Mouse (Mus musculus): Measurements from ENCODE around the gene Lrrc8d. TPM values are rescaled to one million over a fixed set of nuclear protein-coding genes. Genes with fewer than 3 reads are reported as not detected.
A peak's percentile ranks its signal among the peaks of the same experiment; 100 is the strongest.

Gene Lrrc8d
- polyA plus RNA-seq, 1 experiment from 2014 or later: 11.6 TPM

- WGBS (ENCODE audit: insufficient replicate concordance): 56% methylated on average over 13 of the region's 13 CpGs
- no peaks in the 10 kb centered on the region for H3K27me3 ChIP-seq (ENCODE audit: insufficient read depth, low read length)
- H3K27ac ChIP-seq (ENCODE audit: low read depth): no peak overlapping the region
- TF ChIP-seq CTCF (IDR thresholded peaks at IDR 0.05; ENCODE audit: low read depth) (no peak), EP300 (IDR thresholded peaks at IDR 0.05; ENCODE audit: low read depth) (no peak)
- H3K9ac ChIP-seq (replicated peaks): no peak overlapping the region
- H3K4me1 ChIP-seq (ENCODE audit: insufficient read depth): peaks cover 3% of the 10 kb centered on the region
- H3K4me2 ChIP-seq (ENCODE audit: low read depth, low read length): no peak overlapping the region
- no peak for DNase-seq
- no peak overlapping the region for H3K4me3 ChIP-seq (ENCODE audit: low read depth, low read length)
- no peaks in the 10 kb centered on the region for H3K36me3 ChIP-seq (replicated peaks; ENCODE audit: insufficient read depth, low read length)
- H3K9me3 ChIP-seq (ENCODE audit: low read length): no peaks in the 10 kb centered on the region
- no peak for ATAC-seq
Observed at GRCm38 (mm10) chr5:105839740-105840310, 140.1 kb downstream of the Lrrc8d start.

GRCm38 (mm10) chr5:105844044-105844753, 144.4 kb downstream of the Lrrc8d start:
- H3K4me2 ChIP-seq (ENCODE audit: low read depth, low read length): no peak overlapping the region
- no peaks in the 10 kb centered on the region for H3K9me3 ChIP-seq (ENCODE audit: low read length)
- H3K36me3 ChIP-seq (replicated peaks; ENCODE audit: insufficient read depth, low read length): no peaks in the 10 kb centered on the region
- DNase-seq (no peak), ATAC-seq (peak; percentile 41)
- H3K9ac ChIP-seq (replicated peaks): no peak overlapping the region
- TF ChIP-seq CTCF (IDR thresholded peaks at IDR 0.05; ENCODE audit: low read depth): no peak
- TF ChIP-seq EP300 (IDR thresholded peaks at IDR 0.05; ENCODE audit: low read depth): no peak
- H3K27me3 ChIP-seq (ENCODE audit: insufficient read depth, low read length): no peaks in the 10 kb centered on the region
- no peak overlapping the region for H3K4me3 ChIP-seq (ENCODE audit: low read depth, low read length)
- H3K27ac ChIP-seq (ENCODE audit: low read depth): peak overlapping the region; percentile 18; the same call in 1 of the 2 replicates
- 32% methylated on average over 10 of the region's 10 CpGs for WGBS (ENCODE audit: insufficient replicate concordance)
- peaks cover 3% of the 10 kb centered on the region; the same call in 1 of the 2 replicates for H3K4me1 ChIP-seq (ENCODE audit: insufficient read depth)

GRCm38 (mm10) chr5:105845041-105845440, 145.3 kb downstream of the Lrrc8d start:
- no peak for ATAC-seq
- no peak overlapping the region for H3K4me3 ChIP-seq (ENCODE audit: low read depth, low read length)
- no peaks in the 10 kb centered on the region for H3K27me3 ChIP-seq (ENCODE audit: insufficient read depth, low read length)
- H3K4me1 ChIP-seq (ENCODE audit: insufficient read depth): peaks cover 6% of the 10 kb centered on the region
- 83% methylated on average over 2 of the region's 2 CpGs for WGBS (ENCODE audit: insufficient replicate concordance)
- H3K9ac ChIP-seq (replicated peaks): no peak overlapping the region
- no peak for TF ChIP-seq EP300 (IDR thresholded peaks at IDR 0.05; ENCODE audit: low read depth)
- peak; percentile 23; the same call in 1 of the 2 replicates for TF ChIP-seq CTCF (IDR thresholded peaks at IDR 0.05; ENCODE audit: low read depth)
- H3K9me3 ChIP-seq (ENCODE audit: low read length): no peaks in the 10 kb centered on the region
- no peaks in the 10 kb centered on the region for H3K36me3 ChIP-seq (replicated peaks; ENCODE audit: insufficient read depth, low read length)
- no peak overlapping the region for H3K27ac ChIP-seq (ENCODE audit: low read depth)
- no peak for DNase-seq
- no peak overlapping the region for H3K4me2 ChIP-seq (ENCODE audit: low read depth, low read length)

DNA sequence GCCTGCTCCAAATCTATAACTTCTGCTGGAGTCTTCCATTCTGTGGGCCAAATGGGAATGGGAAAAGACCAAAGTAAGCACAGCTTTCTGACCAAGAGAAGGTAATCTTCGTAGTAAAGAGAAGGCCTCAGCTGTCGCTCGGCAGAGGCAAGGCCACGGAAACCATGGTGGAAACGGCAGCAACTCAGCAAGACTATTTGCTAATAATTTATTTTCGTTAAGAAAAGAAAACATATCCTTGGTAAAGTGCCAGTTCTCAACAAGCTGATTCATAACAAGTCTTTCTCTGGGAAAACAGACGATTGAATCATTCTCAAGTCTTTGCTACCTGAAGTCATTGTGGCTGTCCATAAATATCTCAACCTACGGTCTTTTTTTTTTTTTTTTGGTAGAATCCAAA, 148.0 kb downstream of the Lrrc8d start:
- H3K27ac ChIP-seq (ENCODE audit: low read depth): no peak overlapping the region
- H3K36me3 ChIP-seq (replicated peaks; ENCODE audit: insufficient read depth, low read length): no peaks in the 10 kb centered on the region
- no peaks in the 10 kb centered on the region for H3K27me3 ChIP-seq (ENCODE audit: insufficient read depth, low read length)
- WGBS (ENCODE audit: insufficient replicate concordance): 79% methylated on average over 8 of the region's 8 CpGs
- H3K4me3 ChIP-seq (ENCODE audit: low read depth, low read length): no peak overlapping the region
- no peak for DNase-seq
- no peak overlapping the region for H3K9ac ChIP-seq (replicated peaks)
- H3K9me3 ChIP-seq (ENCODE audit: low read length): no peaks in the 10 kb centered on the region
- TF ChIP-seq EP300 (IDR thresholded peaks at IDR 0.05; ENCODE audit: low read depth) (no peak), CTCF (IDR thresholded peaks at IDR 0.05; ENCODE audit: low read depth) (no peak)
- H3K4me2 ChIP-seq (ENCODE audit: low read depth, low read length): no peak overlapping the region
- no peak for ATAC-seq
- peaks cover 6% of the 10 kb centered on the region for H3K4me1 ChIP-seq (ENCODE audit: insufficient read depth)

- DNase-seq: no peak
- 34% methylated on average over 4 of the region's 4 CpGs for whole genome bisulfite sequencing (ENCODE audit: insufficient replicate concordance)
- Histone ChIP-seq H3K36me3 (replicated peaks; ENCODE audit: insufficient read depth, low read length) (no peaks in the 10 kb centered on the region), H3K4me3 (ENCODE audit: low read depth, low read length) (no peak overlapping the region), H3K4me2 (ENCODE audit: low read depth, low read length) (no peak overlapping the region), H3K27ac (ENCODE audit: low read depth) (no peak overlapping the region), H3K27me3 (ENCODE audit: insufficient read depth, low read length) (no peaks in the 10 kb centered on the region), H3K9ac (replicated peaks) (no peak overlapping the region), H3K9me3 (ENCODE audit: low read length) (no peaks in the 10 kb centered on the region), H3K4me1 (ENCODE audit: insufficient read depth) (peaks cover 6% of the 10 kb centered on the region)
- no peak for TF ChIP-seq EP300 (IDR thresholded peaks at IDR 0.05; ENCODE audit: low read depth)
- no peak for ATAC-seq
Observed at GRCm38 (mm10) chr5:105849222-105849621, 149.5 kb downstream of the Lrrc8d start.

DNA sequence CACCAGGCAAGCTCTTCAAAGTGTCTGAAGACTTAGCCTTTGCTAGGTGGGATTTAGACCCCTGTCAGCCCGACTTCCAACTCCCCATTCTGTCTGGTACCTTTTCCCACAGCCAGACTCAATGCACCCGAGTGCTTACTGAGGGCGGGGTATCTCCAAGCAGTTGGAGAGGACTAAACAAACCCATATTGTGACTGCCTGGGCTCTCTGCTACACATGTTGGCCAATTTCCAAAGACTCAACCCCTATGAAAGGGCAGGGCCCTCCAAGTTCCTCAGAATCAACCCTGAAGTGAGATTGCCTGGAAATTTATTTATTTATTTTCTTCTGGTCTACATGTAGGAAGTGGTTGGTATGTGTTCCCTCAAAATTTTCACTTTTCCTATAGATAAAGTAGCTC, 149.9 kb downstream of the Lrrc8d start:
- ATAC-seq (no peak), DNase-seq (no peak)
- Histone ChIP-seq H3K9ac (replicated peaks) (no peak overlapping the region), H3K4me3 (ENCODE audit: low read depth, low read length) (no peak overlapping the region), H3K4me1 (ENCODE audit: insufficient read depth) (peaks cover 4% of the 10 kb centered on the region), H3K27me3 (ENCODE audit: insufficient read depth, low read length) (no peaks in the 10 kb centered on the region), H3K9me3 (ENCODE audit: low read length) (no peaks in the 10 kb centered on the region), H3K27ac (ENCODE audit: low read depth) (no peak overlapping the region), H3K36me3 (replicated peaks; ENCODE audit: insufficient read depth, low read length) (no peaks in the 10 kb centered on the region), H3K4me2 (ENCODE audit: low read depth, low read length) (no peak overlapping the region)
- 38% methylated on average over 3 of the region's 3 CpGs for WGBS (ENCODE audit: insufficient replicate concordance)
- no peak for TF ChIP-seq CTCF (IDR thresholded peaks at IDR 0.05; ENCODE audit: low read depth)
- no peak for TF ChIP-seq EP300 (IDR thresholded peaks at IDR 0.05; ENCODE audit: low read depth)

Measured in liver, postnatal 0 days (tissue).